Mouse (Mus musculus): ENCODE measurements around the gene Mrpl4. TPM values are rescaled to one million over a fixed set of nuclear protein-coding genes. Genes with fewer than 3 reads are reported as not detected.

The Mrpl4 gene
- polyA plus RNA-seq (2014; fragmentation: Illumina TruSeq; extraction: RNeasy Lipid Tissue Mini Kit (QIAGEN cat#74804); ENCODE audit: low read depth, low replicate concordance) = 0.25 TPM

DNA sequence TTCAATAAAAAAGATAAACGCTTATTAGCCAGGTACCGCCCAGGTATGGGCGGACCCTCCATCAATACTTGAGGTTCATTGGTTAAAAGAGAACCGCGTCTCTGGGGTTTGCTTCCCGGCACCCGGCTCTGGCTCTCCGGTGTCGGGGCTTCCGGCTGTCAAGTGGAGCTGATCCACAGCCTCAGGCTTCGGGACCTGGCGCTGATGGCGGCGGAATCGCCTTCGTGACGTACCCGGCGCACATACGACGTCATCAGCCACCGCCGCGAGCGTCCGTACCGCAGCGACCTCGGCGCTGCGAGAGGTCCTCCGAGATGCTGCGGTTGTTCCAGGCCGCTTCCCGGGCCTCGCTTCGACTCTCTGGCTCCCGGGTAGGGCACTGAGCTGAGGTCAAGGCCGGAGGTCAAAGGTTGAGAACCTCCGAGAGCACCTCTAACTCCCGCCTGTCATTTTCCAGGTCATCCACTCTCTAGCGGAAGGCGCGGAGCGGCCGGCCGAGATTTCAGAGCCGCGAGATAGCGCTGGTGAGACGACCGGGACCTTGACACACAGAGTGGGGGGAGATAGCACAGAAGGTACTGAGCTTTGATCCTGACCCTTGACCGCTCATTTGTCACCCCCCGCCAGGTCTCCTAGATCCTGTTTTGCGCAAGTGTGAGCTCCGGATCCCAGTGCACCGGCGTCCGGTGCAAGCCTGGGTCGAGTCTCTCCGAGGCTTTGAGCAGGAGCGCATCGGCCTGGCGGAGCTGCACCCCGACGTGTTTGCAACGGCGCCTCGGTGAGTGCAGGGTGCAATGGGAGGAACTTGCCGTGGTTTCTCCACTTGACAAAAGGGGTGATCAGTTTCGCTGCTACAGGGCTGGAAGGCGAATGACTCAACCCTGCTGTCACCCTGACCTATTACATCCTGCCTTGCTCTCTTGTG is at the start of gene Mrpl4:
Mrpl4 (plus strand) TSS at position 112 of the 925 bp plus-strand sequence.

DNA sequence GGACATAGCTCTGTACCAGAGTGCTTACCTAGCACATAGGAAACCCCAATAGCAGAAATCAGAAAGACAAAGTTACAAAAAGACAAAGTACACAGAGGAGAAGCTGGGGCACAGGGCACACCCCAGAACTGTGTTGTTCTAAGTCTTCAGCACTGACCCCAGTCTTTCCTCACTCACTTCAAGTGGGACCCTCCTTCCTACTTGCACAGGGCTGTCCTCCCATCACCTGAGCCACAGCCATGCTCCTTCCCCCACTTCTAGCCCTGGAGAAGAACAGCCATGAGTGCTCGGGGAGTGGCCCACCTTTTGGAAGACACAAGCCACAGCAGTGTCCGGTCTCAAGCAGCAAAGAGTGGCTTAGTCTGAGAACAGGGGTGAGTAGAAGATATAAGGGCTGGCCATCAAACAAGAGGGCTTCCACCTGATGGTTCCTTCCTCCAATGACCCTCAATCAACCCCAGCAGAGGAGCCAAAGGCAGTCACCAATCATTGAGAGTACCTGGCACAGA is 43.1 kb upstream of the Mrpl4 start, which contains the start of gene Dnmt1:
Dnmt1 (minus strand) TSS at position 459 of the 509 bp plus-strand sequence.

DNA sequence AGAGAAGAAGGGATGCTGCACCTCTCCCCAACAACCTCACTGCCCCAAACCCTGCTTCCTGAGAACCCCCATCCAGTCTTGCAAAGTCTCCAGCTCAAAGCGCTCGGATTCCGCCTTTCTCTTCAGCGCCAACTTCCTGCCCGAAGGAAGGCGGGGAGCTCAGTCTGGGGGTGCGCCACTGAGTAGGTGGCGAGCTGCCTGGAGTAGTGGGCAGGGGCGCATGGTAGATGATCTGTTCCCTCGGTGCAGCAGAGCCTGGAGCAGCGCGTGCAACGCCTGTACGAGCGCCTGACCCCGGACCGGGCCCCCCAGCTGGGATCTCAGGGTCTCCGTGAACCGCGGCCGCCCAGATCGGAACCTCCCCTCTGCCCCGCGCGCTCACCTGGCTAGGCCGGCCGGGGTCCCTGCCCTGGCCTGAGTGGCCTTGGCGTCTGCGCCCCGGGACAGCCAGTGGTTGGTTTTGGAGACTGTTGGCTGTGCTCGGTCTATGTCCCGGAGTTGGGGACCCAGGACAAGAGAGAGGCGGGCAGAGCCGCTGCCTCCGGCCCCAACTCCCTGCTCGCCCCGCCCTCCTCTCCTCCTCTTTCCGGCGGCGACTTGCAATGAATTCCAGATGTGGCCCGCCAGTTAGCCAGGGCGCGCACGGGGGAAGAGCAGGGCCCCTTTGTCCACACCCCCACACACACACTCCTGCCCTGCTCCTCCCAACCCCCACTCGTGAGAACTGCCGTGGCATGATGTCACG is 26.1 kb upstream of the Mrpl4 start, which contains the start of gene S1pr2:
S1pr2 (minus strand) TSS at position 566 of the 745 bp plus-strand sequence.

DNA sequence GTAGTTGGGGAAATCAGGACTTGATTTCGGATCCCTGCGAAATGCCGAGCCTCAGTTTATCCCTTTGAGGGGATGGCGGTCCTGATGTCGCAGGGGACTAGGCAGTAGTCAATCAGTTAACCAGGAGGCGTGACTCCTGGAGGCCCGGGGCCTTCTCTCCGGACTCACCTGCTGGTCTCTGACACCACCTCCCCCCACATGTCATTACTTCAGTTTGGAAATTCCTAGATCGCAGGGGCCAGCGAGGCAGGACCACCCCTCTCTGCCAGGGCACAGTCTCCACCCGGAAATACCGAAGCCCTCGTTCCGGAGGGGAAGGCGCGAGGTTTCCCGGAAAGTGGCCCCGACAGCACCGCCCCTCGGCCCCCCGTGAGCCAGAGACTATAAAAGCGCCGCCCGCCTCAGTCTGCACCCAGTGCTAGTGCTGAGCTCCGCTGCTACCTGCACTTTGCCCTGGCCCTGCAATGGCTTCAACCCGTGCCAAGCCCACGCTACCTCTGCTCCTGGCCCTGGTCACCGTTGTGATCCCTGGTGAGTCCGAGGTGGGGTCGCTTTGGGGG is 13.1 kb downstream of the Mrpl4 start, which contains the start of gene Icam1:
Icam1 (plus strand) TSS at position 415 of the 560 bp plus-strand sequence.

DNA sequence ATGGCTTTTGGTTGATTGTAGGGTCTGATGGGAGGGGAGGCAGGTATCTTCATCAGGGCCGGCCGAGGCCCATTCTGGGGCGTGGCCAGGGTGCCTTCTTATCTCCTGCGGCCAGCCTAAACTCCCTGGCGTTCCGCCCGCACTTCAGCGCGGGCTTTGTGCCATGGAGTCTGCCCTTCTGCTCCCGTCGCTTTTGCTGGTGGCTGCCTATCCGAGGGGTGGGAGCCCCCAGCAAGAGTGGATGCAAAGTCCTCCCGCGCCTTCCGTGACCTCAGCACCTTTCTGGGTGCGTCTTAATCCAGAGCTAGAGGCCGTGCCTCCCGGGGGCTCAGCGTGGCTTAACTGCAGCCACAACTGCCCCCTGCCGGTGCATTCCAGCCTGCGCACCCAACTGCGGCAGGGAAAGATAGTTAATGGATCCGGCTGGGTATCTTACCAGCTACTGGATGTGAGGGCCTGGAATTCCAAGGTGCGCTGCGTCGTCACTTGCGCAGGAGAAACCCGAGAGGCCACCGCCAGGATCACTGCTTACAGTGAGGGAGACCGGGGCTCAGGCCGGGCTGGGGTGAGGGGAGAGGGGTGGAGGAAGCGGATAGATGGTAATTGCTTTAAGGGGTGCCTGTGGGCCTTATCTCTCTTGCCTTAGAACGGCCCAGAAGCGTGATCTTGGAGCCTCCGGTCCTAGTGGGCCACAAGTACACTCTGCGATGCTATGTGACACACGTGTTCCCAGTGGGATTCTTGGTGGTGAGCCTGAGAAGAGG is 26.9 kb downstream of the Mrpl4 start, which contains the start of gene Icam4:
Icam4 (plus strand) TSS at position 83 of the 764 bp plus-strand sequence.

DNA sequence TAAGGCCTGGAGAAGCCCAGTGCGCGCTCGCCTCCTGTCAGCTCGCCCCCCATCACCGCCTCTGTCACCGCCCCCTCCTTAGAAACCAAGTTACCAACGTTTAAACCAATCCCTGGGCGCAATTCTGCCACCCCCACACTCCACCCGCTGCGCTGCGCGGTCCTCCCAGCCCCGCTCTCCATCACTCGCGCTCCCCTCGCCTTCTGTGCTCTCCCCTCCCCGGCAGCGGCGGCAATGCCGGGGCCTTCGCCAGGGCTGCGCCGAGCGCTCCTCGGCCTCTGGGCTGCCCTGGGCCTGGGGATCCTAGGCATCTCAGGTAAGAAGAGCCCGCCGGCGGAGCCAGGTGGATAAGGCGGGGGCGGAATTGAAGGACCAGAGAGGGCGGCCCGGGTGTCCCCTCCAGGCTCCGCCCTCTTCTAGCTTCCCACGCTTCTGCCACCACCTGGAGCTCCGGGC is 29.4 kb downstream of the Mrpl4 start, which contains the start of gene Icam5:
Icam5 (plus strand) TSS at position 178 of the 456 bp plus-strand sequence.

Other genes with a start within 250 kb of the Mrpl4 start
- not detected for gene Col5a3, start 187.7 kb upstream of the Mrpl4 start, polyA plus RNA-seq (2014; fragmentation: Illumina TruSeq; extraction: RNeasy Lipid Tissue Mini Kit (QIAGEN cat#74804); ENCODE audit: low read depth, low replicate concordance)
- not detected for gene Rdh8, start 184.2 kb upstream of the Mrpl4 start, polyA plus RNA-seq (2014; fragmentation: Illumina TruSeq; extraction: RNeasy Lipid Tissue Mini Kit (QIAGEN cat#74804); ENCODE audit: low read depth, low replicate concordance)
- 0.46 TPM for gene A230050P20Rik, start 134.1 kb upstream of the Mrpl4 start, polyA plus RNA-seq (2014; fragmentation: Illumina TruSeq; extraction: RNeasy Lipid Tissue Mini Kit (QIAGEN cat#74804); ENCODE audit: low read depth, low replicate concordance)
- gene Angptl6, start 123.0 kb upstream of the Mrpl4 start, polyA plus RNA-seq (2014; fragmentation: Illumina TruSeq; extraction: RNeasy Lipid Tissue Mini Kit (QIAGEN cat#74804); ENCODE audit: low read depth, low replicate concordance) = not detected
- 0.57 TPM for gene Ppan, start 114.6 kb upstream of the Mrpl4 start, polyA plus RNA-seq (2014; fragmentation: Illumina TruSeq; extraction: RNeasy Lipid Tissue Mini Kit (QIAGEN cat#74804); ENCODE audit: low read depth, low replicate concordance)
- gene Eif3g, start 104.1 kb upstream of the Mrpl4 start, polyA plus RNA-seq (2014; fragmentation: Illumina TruSeq; extraction: RNeasy Lipid Tissue Mini Kit (QIAGEN cat#74804); ENCODE audit: low read depth, low replicate concordance) = 91.3 TPM
- 8.4 TPM for gene Dnmt1, start 42.9 kb upstream of the Mrpl4 start, polyA plus RNA-seq (2014; fragmentation: Illumina TruSeq; extraction: RNeasy Lipid Tissue Mini Kit (QIAGEN cat#74804); ENCODE audit: low read depth, low replicate concordance)
- gene S1pr2, start 26.0 kb upstream of the Mrpl4 start, polyA plus RNA-seq (2014; fragmentation: Illumina TruSeq; extraction: RNeasy Lipid Tissue Mini Kit (QIAGEN cat#74804); ENCODE audit: low read depth, low replicate concordance) = 0.07 TPM
- 0.84 TPM for gene Icam1, start 13.2 kb downstream of the Mrpl4 start, polyA plus RNA-seq (2014; fragmentation: Illumina TruSeq; extraction: RNeasy Lipid Tissue Mini Kit (QIAGEN cat#74804); ENCODE audit: low read depth, low replicate concordance)
- not detected for gene Icam4, start 26.6 kb downstream of the Mrpl4 start, polyA plus RNA-seq (2014; fragmentation: Illumina TruSeq; extraction: RNeasy Lipid Tissue Mini Kit (QIAGEN cat#74804); ENCODE audit: low read depth, low replicate concordance)
- gene Icam5, start 29.3 kb downstream of the Mrpl4 start, polyA plus RNA-seq (2014; fragmentation: Illumina TruSeq; extraction: RNeasy Lipid Tissue Mini Kit (QIAGEN cat#74804); ENCODE audit: low read depth, low replicate concordance) = not detected
- gene Zglp1, start 64.4 kb downstream of the Mrpl4 start, polyA plus RNA-seq (2014; fragmentation: Illumina TruSeq; extraction: RNeasy Lipid Tissue Mini Kit (QIAGEN cat#74804); ENCODE audit: low read depth, low replicate concordance) = not detected
- not detected for gene Gm49373, start 70.4 kb downstream of the Mrpl4 start, polyA plus RNA-seq (2014; fragmentation: Illumina TruSeq; extraction: RNeasy Lipid Tissue Mini Kit (QIAGEN cat#74804); ENCODE audit: low read depth, low replicate concordance)
- gene Fdx1l, start 70.9 kb downstream of the Mrpl4 start, polyA plus RNA-seq (2014; fragmentation: Illumina TruSeq; extraction: RNeasy Lipid Tissue Mini Kit (QIAGEN cat#74804); ENCODE audit: low read depth, low replicate concordance) = not detected
- 8.2 TPM for gene Gm38431, start 89.3 kb downstream of the Mrpl4 start, polyA plus RNA-seq (2014; fragmentation: Illumina TruSeq; extraction: RNeasy Lipid Tissue Mini Kit (QIAGEN cat#74804); ENCODE audit: low read depth, low replicate concordance)
- gene Raver1, start 89.3 kb downstream of the Mrpl4 start, polyA plus RNA-seq (2014; fragmentation: Illumina TruSeq; extraction: RNeasy Lipid Tissue Mini Kit (QIAGEN cat#74804); ENCODE audit: low read depth, low replicate concordance) = 2.4 TPM
- gene Tyk2, start 128.5 kb downstream of the Mrpl4 start, polyA plus RNA-seq (2014; fragmentation: Illumina TruSeq; extraction: RNeasy Lipid Tissue Mini Kit (QIAGEN cat#74804); ENCODE audit: low read depth, low replicate concordance) = 2.0 TPM
- gene Cdc37, start 147.2 kb downstream of the Mrpl4 start, polyA plus RNA-seq (2014; fragmentation: Illumina TruSeq; extraction: RNeasy Lipid Tissue Mini Kit (QIAGEN cat#74804); ENCODE audit: low read depth, low replicate concordance) = 7.8 TPM
- gene Pde4a, start 163.0 kb downstream of the Mrpl4 start, polyA plus RNA-seq (2014; fragmentation: Illumina TruSeq; extraction: RNeasy Lipid Tissue Mini Kit (QIAGEN cat#74804); ENCODE audit: low read depth, low replicate concordance) = 6.8 TPM
- 6.5 TPM for gene Keap1, start 236.6 kb downstream of the Mrpl4 start, polyA plus RNA-seq (2014; fragmentation: Illumina TruSeq; extraction: RNeasy Lipid Tissue Mini Kit (QIAGEN cat#74804); ENCODE audit: low read depth, low replicate concordance)
- not detected for gene S1pr5, start 245.7 kb downstream of the Mrpl4 start, polyA plus RNA-seq (2014; fragmentation: Illumina TruSeq; extraction: RNeasy Lipid Tissue Mini Kit (QIAGEN cat#74804); ENCODE audit: low read depth, low replicate concordance)

Data from testis, adult 10 weeks (tissue).